Mouse (Mus musculus) midbrain, postnatal 0 days (tissue): ENCODE measurements around the gene Stk16. TPM values are rescaled to one million over a fixed set of nuclear protein-coding genes. Genes with fewer than 3 reads are reported as not detected.
A peak's percentile ranks its signal among the peaks of the same experiment; 100 is the strongest.

Source experiments
- ATAC-seq: fragments of 200-750 bp; cut with Nextera tagmentation; 2 replicates; pipeline ENCODE4 v1.8.0; 2017; ENCODE audit warnings: moderate number of reproducible peaks, mild to moderate bottlenecking, moderate TSS enrichment, moderate library complexity; ENCODE audit not compliant: low FRiP score
- DNase-seq: peaks from one replicate; pipeline ENCODE4 v3.0.0-alpha.2; 2015; ENCODE audit warnings: low spot score
- H3K27ac ChIP-seq: fragments of 300-500 bp; sonication (generic); 2 replicates; pipeline ENCODE4 v1.5.1; 2014; ENCODE audit warnings: low read depth, mild to moderate bottlenecking, low read length, mixed read lengths
- H3K27me3 ChIP-seq: fragments of 300-500 bp; sonication (generic); 2 replicates; pipeline ENCODE4 v1.6.1; 2014; ENCODE audit warnings: low read length, control low read depth, mixed read lengths; ENCODE audit not compliant: insufficient read depth
- H3K36me3 ChIP-seq: fragments of 300-500 bp; sonication (generic); 2 replicates; pipeline ENCODE4 v1.6.1; 2014; ENCODE audit warnings: low read length, control low read depth, mixed read lengths; ENCODE audit not compliant: insufficient read depth
- H3K4me1 ChIP-seq: fragments of 300-500 bp; sonication (generic); 2 replicates; pipeline ENCODE4 v1.6.1; 2014; ENCODE audit warnings: mild to moderate bottlenecking, control low read depth, antibody characterized with exemption, low read length, mixed read lengths; ENCODE audit not compliant: insufficient read depth
- H3K4me2 ChIP-seq: fragments of 300-500 bp; sonication (generic); 2 replicates; pipeline ENCODE4 v1.6.1; 2014; ENCODE audit warnings: low read depth, mild to moderate bottlenecking, low read length, mixed read lengths; ENCODE audit not compliant: poor library complexity, severe bottlenecking
- H3K4me3 ChIP-seq: fragments of 300-500 bp; sonication (generic); 2 replicates; pipeline ENCODE4 v1.5.1; 2014; ENCODE audit warnings: low read depth, mild to moderate bottlenecking, low read length, moderate library complexity
- H3K9ac ChIP-seq: fragments of 300-500 bp; sonication (generic); replicated peaks from 2 replicates; pipeline ENCODE4 v1.6.1; 2014; ENCODE audit warnings: mild to moderate bottlenecking, low read length, moderate library complexity, mixed read lengths; ENCODE audit not compliant: poor library complexity, severe bottlenecking
- H3K9me3 ChIP-seq: fragments of 300-500 bp; sonication (generic); 2 replicates; pipeline ENCODE4 v1.6.1; 2016; ENCODE audit warnings: low read length, control low read depth
- CTCF ChIP-seq: IDR thresholded peaks from 2 replicates; pipeline ENCODE4 v1.5.1; 2016; ENCODE audit warnings: antibody characterized with exemption, mild to moderate bottlenecking
- WGBS: fragments of 180-500 bp; shearing (Covaris S2); extraction: QIAGEN DNeasy Blood & Tissue Kit; methylation state at CpG from one replicate; pipeline ENCODE4 v1.1.7; 2014; 5-methylcytosine and 5-hydroxymethylcytosine counted together
- microRNA-seq: library from miRNA; unstranded; fragments of <30 nt; microRNA quantifications from one replicate; pipeline ENCODE4, GENCODE M21; 2016; ENCODE audit warnings: borderline number of aligned reads
- polyA plus RNA-seq: library from polyadenylated mRNA; unstranded; fragments of >200 nt; fragmentation: Nextera tagmentation; extraction: Ambion mirVana; gene quantifications from 2 replicates; pipeline ENCODE4 v1.2.1, GENCODE M21; 2015
- total RNA-seq: library from RNA; depleted of rRNA; stranded (reverse); fragments of >200 nt; gene quantifications from 2 replicates; pipeline ENCODE4 v1.2.3, GENCODE M21; 2014; rRNA removed

Stk16 gene
- total and polyA plus RNA-seq, 2 experiments from 2014 or later, result 111 to 130 TPM

DNA sequence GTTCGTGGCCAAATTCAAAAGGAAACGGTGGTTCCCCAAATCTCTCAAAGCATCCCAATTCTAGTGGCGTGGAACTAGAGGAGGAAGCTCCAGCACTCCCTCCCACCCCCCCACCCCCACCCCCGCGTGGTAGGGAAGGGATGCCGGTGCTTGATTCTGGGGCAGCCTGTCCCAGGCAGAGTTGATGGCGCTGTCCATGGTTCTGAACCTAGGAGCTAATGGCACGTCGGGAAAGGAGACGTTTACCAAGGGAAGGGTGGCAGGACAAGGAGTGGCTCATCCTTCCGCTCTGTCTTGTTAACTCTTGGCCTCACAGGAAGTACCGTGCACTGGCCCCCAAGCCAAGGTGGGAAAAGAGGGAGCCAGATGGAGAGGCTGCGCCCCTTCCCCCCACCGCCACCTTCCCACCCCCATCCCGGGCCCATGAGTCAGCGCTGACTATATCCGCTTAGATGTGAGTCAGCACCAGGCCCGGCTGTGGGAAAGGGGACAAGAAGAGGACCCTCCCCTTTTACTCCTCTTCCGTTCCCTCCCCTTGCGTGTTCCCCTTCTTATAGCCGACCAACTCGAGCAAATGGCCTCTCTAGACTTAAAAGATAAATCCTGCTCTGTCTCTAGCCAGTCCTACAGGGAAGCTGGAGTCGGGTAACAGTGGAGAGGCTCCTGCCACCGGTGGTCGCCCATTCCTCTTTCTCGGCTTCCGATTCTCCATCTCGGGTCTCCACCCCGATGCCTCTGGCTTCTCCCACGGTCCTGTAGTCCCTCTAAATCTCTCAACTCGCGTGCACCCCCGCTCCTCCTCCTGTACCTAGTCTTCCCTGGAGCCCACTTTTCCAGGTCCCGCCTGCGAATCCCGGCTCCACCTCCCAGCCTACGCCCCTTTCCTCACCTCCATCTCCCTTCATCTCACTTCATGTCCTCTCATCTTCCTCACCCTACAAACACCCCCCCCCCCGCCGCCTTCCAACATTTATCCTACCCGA, 52.6 kb downstream of the Stk16 start:
- Histone ChIP-seq H3K4me2 (peak overlapping the region; percentile 55), H3K4me3 (peak overlapping the region; percentile 55), H3K4me1 (peaks cover 2% of the 10 kb centered on the region; the same call in 1 of the 2 replicates), H3K27me3 (no peaks in the 10 kb centered on the region; the same call in 1 of the 2 replicates), H3K27ac (peak overlapping the region; percentile 70), H3K36me3 (peaks cover 4% of the 10 kb centered on the region), H3K9ac (peak overlapping the region; percentile 64), H3K9me3 (no peaks in the 10 kb centered on the region)
- ATAC-seq (peak; percentile 73), DNase-seq (peak; percentile 57)
- no peak for TF ChIP-seq CTCF
- WGBS, result 2% methylated on average over 39 of the region's 40 CpGs

DNA sequence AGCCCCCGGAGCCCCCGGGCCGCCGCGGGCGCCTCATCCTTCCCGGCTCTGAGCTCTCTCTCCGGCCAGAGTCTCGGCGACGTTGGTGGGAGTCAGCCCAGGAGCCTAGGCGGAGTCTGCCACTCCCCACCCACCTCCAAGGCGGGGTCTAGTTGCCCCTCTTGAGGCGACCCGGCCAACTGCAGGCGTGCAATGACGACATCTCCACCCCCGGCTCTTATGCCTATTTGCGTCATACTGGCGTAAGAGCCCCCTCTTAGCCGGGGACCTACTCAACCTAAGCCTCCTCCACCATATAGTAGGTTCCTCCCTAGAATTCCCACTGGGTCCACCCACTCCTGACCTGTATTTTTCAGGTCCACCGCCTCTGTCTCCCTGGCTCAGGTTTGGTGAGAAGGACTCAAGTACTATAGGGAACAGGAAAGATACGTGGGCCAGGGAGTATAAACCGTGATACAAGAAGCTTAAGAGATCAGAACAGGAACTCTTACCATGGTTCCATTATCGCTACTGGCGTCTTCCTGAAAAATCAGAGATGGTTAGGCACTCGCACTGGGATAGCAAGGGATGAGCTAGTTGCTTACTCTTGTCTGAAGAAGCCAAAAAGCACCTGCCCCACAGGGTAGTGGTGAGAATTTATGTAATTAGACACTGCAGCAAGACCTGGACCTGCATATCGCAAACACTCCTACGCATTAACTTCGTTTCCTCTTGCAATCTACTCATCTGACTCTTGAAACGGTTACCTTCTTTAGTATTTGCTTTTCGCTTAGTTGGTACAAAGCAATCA, 53.6 kb downstream of the Stk16 start, which contains the start of gene Ptprn:
TSS of gene Ptprn (minus strand) at position 412 of the 790 bp plus-strand sequence.
- Histone ChIP-seq H3K9ac (peak within 1 kb of the TSS; percentile 64), H3K4me1 (peaks cover 2% of the 10 kb centered on the region; the same call in 1 of the 2 replicates), H3K4me3 (peak within 1 kb of the TSS; percentile 55), H3K27me3 (no peaks in the 10 kb centered on the region; the same call in 1 of the 2 replicates), H3K4me2 (peak within 1 kb of the TSS; percentile 55), H3K36me3 (0 out of 2 replicates have a peak, but pooled peaks cover 3% of the 10 kb centered on the region), H3K27ac (peak within 1 kb of the TSS; percentile 70), H3K9me3 (no peaks in the 10 kb centered on the region)
- TF ChIP-seq CTCF, result peak; percentile 38
- 12% methylated on average over 29 of the region's 32 CpGs for WGBS
- DNase-seq, result peak; percentile 79
- ATAC-seq, result peak; percentile 79

Small RNA genes within 50 kb of the gene (microRNA-seq; reads per million reads assigned to microRNA genes)
- not detected for gene Gm27943

Other genes starting within 250 kb of the Stk16 start
- 1.8 and 2.4 TPM in 2 replicates for gene Nhej1, start 85.6 kb upstream of the Stk16 start, total RNA-seq
- 2.9 and 3.4 TPM in 2 replicates for gene Nhej1, start 85.6 kb upstream of the Stk16 start, polyA plus RNA-seq
- not detected in 2 replicates for gene Slc23a3, start 76.9 kb upstream of the Stk16 start, total RNA-seq
- gene Slc23a3, start 76.9 kb upstream of the Stk16 start, polyA plus RNA-seq, result not detected in 2 replicates
- 50.5 and 51.4 TPM in 2 replicates for gene Cnppd1, start 68.1 kb upstream of the Stk16 start, total RNA-seq
- 48.4 and 50.2 TPM in 2 replicates for gene Cnppd1, start 68.1 kb upstream of the Stk16 start, polyA plus RNA-seq
- gene Retreg2, start 68.1 kb upstream of the Stk16 start, total RNA-seq, result 220 and 228 TPM in 2 replicates
- 145 TPM in 2 replicates for gene Retreg2, start 68.1 kb upstream of the Stk16 start, polyA plus RNA-seq
- gene Zfand2b, start 42.2 kb upstream of the Stk16 start, total RNA-seq, result 28.5 and 38.4 TPM in 2 replicates
- 41.1 and 42.5 TPM in 2 replicates for gene Zfand2b, start 42.2 kb upstream of the Stk16 start, polyA plus RNA-seq
- gene Abcb6, start 30.4 kb upstream of the Stk16 start, total RNA-seq, result 43.5 and 44.6 TPM in 2 replicates
- 46.7 and 49.1 TPM in 2 replicates for gene Abcb6, start 30.4 kb upstream of the Stk16 start, polyA plus RNA-seq
- gene Ankzf1, start 18.7 kb upstream of the Stk16 start, total RNA-seq, result 20.1 and 27.7 TPM in 2 replicates
- 15.7 and 17.0 TPM in 2 replicates for gene Ankzf1, start 18.7 kb upstream of the Stk16 start, polyA plus RNA-seq
- 97.0 and 135 TPM in 2 replicates for gene Atg9a, start 18.6 kb upstream of the Stk16 start, total RNA-seq
- 71.8 and 75.6 TPM in 2 replicates for gene Atg9a, start 18.6 kb upstream of the Stk16 start, polyA plus RNA-seq
- 18.3 and 25.6 TPM in 2 replicates for gene Glb1l, start within 50 bp of the Stk16 start, total RNA-seq
- gene Glb1l, start within 50 bp of the Stk16 start, polyA plus RNA-seq, result 18.2 and 18.4 TPM in 2 replicates
- 99.2 and 165 TPM in 2 replicates for gene Tuba4a, start 9.0 kb downstream of the Stk16 start, total RNA-seq
- gene Tuba4a, start 9.0 kb downstream of the Stk16 start, polyA plus RNA-seq, result 87.0 and 115 TPM in 2 replicates
- not detected in 2 replicates for gene A630095N17Rik, start 21.3 kb downstream of the Stk16 start, total RNA-seq
- gene A630095N17Rik, start 21.3 kb downstream of the Stk16 start, polyA plus RNA-seq, result not detected in 2 replicates
- gene Dnajb2, start 25.6 kb downstream of the Stk16 start, total RNA-seq, result 43.6 and 46.7 TPM in 2 replicates
- gene Dnajb2, start 25.6 kb downstream of the Stk16 start, polyA plus RNA-seq, result 61.7 and 65.1 TPM in 2 replicates
- gene Ptprn, start 53.7 kb downstream of the Stk16 start, total RNA-seq, result 116 and 127 TPM in 2 replicates
- 51.4 and 52.2 TPM in 2 replicates for gene Ptprn, start 53.7 kb downstream of the Stk16 start, polyA plus RNA-seq
- gene Resp18, start 67.6 kb downstream of the Stk16 start, total RNA-seq, result 302 and 332 TPM in 2 replicates
- 409 and 416 TPM in 2 replicates for gene Resp18, start 67.6 kb downstream of the Stk16 start, polyA plus RNA-seq
- gene Dnpep, start 107.2 kb downstream of the Stk16 start, total RNA-seq, result 145 TPM in 2 replicates
- gene Dnpep, start 107.2 kb downstream of the Stk16 start, polyA plus RNA-seq, result 128 and 139 TPM in 2 replicates
- gene Des, start 149.5 kb downstream of the Stk16 start, total RNA-seq, result 1.9 and 2.6 TPM in 2 replicates
- gene Des, start 149.5 kb downstream of the Stk16 start, polyA plus RNA-seq, result 1.4 and 1.6 TPM in 2 replicates
- gene Speg, start 164.5 kb downstream of the Stk16 start, total RNA-seq, result 62.9 and 70.6 TPM in 2 replicates
- gene Speg, start 164.5 kb downstream of the Stk16 start, polyA plus RNA-seq, result 22.0 and 23.7 TPM in 2 replicates
- gene Gmppa, start 225.1 kb downstream of the Stk16 start, total RNA-seq, result 77.1 and 94.9 TPM in 2 replicates
- 67.4 and 76.1 TPM in 2 replicates for gene Gmppa, start 225.1 kb downstream of the Stk16 start, polyA plus RNA-seq
- gene Asic4, start 239.6 kb downstream of the Stk16 start, total RNA-seq, result 180 and 188 TPM in 2 replicates
- gene Asic4, start 239.6 kb downstream of the Stk16 start, polyA plus RNA-seq, result 54.8 and 60.0 TPM in 2 replicates